Mouse (Mus musculus) kidney, adult 2 months (tissue): Measurements from ENCODE around the gene Itih4.

Experiments used
- CTCF ChIP-seq: fragments of 200-500 bp; conservative IDR thresholded peaks from 2 replicates; pipeline ENCODE4 v1.5.1; 2011; ENCODE audit warnings: low read depth, mild to moderate bottlenecking, control low read depth, low read length, moderate library complexity, mixed read lengths; ENCODE audit not compliant: insufficient read depth, insufficient read length
- POLR2A ChIP-seq: fragments of 200-500 bp; IDR thresholded peaks from one replicate; pipeline ENCODE4 v1.6.1; 2011; ENCODE audit warnings: low read depth, low read length, control low read depth

DNA sequence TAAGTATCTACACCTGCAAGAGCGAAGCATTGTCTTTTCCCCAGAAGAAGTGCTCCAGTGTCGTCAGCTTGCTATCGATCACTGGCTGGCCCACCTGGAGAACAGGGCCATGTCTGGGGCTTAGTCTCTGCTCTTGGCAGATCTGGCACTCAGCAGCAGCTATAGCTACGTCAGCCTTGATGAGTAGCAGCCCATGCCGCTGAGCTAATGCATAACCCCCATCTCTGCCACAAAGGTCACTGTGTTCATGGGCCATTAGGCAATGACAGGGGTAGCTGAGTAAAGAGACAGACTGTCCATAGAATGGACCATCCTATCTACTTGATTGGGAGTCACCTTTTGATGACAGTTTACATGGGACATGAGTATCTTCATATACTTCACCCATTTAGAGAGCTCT is 35.8 kb upstream of the Itih4 start:
- TF ChIP-seq POLR2A (no peak), CTCF (no peak)
